Mouse (Mus musculus) spleen, postnatal 0 days (tissue): ENCODE data around the gene Zfp866. TPM values are rescaled to one million over a fixed set of nuclear protein-coding genes. Genes with fewer than 3 reads are reported as not detected.

Source experiments
- polyA plus RNA-seq: library from polyadenylated mRNA; unstranded; fragments of >200 nt; fragmentation: Nextera tagmentation; extraction: Ambion mirVana; gene quantifications from 2 replicates; pipeline ENCODE4 v1.2.1, GENCODE M21; 2015

The Zfp866 gene
- polyA plus RNA-seq, result 10.3 and 11.5 TPM in 2 replicates

GRCm38 (mm10) chr8:69790773-69791367, at the start of gene Zfp866, which contains the start of gene Atp13a1:
Gene Zfp866 (minus strand): TSS chr8:69791178.
Gene Atp13a1 (plus strand): TSS chr8:69791163.

GRCm38 (mm10) chr8:69832298-69832853, 41.4 kb upstream of the Zfp866 start, which contains the start of gene Pbx4:
Gene Pbx4 (plus strand): TSS chr8:69832491.

GRCm38 (mm10) chr8:69822386-69823191, 31.6 kb upstream of the Zfp866 start, which contains the start of gene Lpar2:
Gene Lpar2 (plus strand): TSS chr8:69822429.

GRCm38 (mm10) chr8:69808094-69808863, 17.3 kb upstream of the Zfp866 start, which contains the start of gene Gmip:
Gene Gmip (plus strand): TSS chr8:69808679.

GRCm38 (mm10) chr8:69774503-69775148, 16.4 kb downstream of the Zfp866 start, which contains the start of gene Gm20422:
Gene Gm20422 (minus strand): TSS chr8:69774886.

GRCm38 (mm10) chr8:69749544-69750454, 41.2 kb downstream of the Zfp866 start, which contains the start of gene Zfp963:
Gene Zfp963 (minus strand): TSS chr8:69749970.

Other genes with a start within 250 kb of the Zfp866 start
- gene Zfp868, start 165.6 kb downstream of the Zfp866 start, polyA plus RNA-seq, result 9.2 and 9.7 TPM in 2 replicates
- gene Zfp964, start 136.7 kb downstream of the Zfp866 start, polyA plus RNA-seq, result 0.26 and 0.49 TPM in 2 replicates
- gene Zfp869, start 80.5 kb downstream of the Zfp866 start, polyA plus RNA-seq, result 11.7 and 12.9 TPM in 2 replicates
- gene Zfp963, start 41.2 kb downstream of the Zfp866 start, polyA plus RNA-seq, result 2.8 and 3.4 TPM in 2 replicates
- gene Gm20422, start 16.3 kb downstream of the Zfp866 start, polyA plus RNA-seq, result 0.56 and 1.1 TPM in 2 replicates
- 17.5 and 20.8 TPM in 2 replicates for gene Atp13a1, start within 50 bp of the Zfp866 start, polyA plus RNA-seq
- 15.3 and 23.6 TPM in 2 replicates for gene Gmip, start 17.5 kb upstream of the Zfp866 start, polyA plus RNA-seq
- 0.11 and 0.17 TPM in 2 replicates for gene Lpar2, start 31.3 kb upstream of the Zfp866 start, polyA plus RNA-seq
- gene Pbx4, start 41.3 kb upstream of the Zfp866 start, polyA plus RNA-seq, result 9.5 and 13.5 TPM in 2 replicates
- 0.13 and 0.30 TPM in 2 replicates for gene Cilp2, start 96.5 kb upstream of the Zfp866 start, polyA plus RNA-seq
- 3.7 and 4.8 TPM in 2 replicates for gene Tssk6, start 111.0 kb upstream of the Zfp866 start, polyA plus RNA-seq
- 112 TPM in 2 replicates for gene Ndufa13, start 111.4 kb upstream of the Zfp866 start, polyA plus RNA-seq
- 0.34 and 1.4 TPM in 2 replicates for gene Yjefn3, start 111.5 kb upstream of the Zfp866 start, polyA plus RNA-seq
- gene Gatad2a, start 205.2 kb upstream of the Zfp866 start, polyA plus RNA-seq, result 33.0 and 33.7 TPM in 2 replicates